Mouse (Mus musculus) megakaryocyte, embryonic 14.5 days (primary cell): Measurements from ENCODE around the gene Rnft2. TPM values are rescaled to one million over a fixed set of nuclear protein-coding genes. Genes with fewer than 3 reads are reported as not detected.

Experiments used
- H3K27me3 ChIP-seq: replicated peaks from 2 replicates; pipeline ENCODE3; 2012; ENCODE audit warnings: inconsistent platforms
- H3K36me3 ChIP-seq: replicated peaks from 2 replicates; pipeline ENCODE3; 2012; ENCODE audit warnings: low read length, inconsistent platforms, mixed read lengths
- H3K4me1 ChIP-seq: 2 replicates; pipeline ENCODE4 v1.6.1; 2012; ENCODE audit warnings: inconsistent platforms
- H3K4me3 ChIP-seq: replicated peaks from 2 replicates; pipeline ENCODE3; 2012; ENCODE audit warnings: moderate library complexity, mild to moderate bottlenecking, inconsistent platforms
- H3K9me3 ChIP-seq: 2 replicates; pipeline ENCODE4 v1.6.1; 2012; ENCODE audit warnings: inconsistent platforms
- FLI1 ChIP-seq: IDR thresholded peaks from 2 replicates; pipeline ENCODE4 v1.6.1; 2012; ENCODE audit warnings: low read length, inconsistent platforms, mixed read lengths
- GATA1 ChIP-seq: IDR thresholded peaks from 3 replicates; pipeline ENCODE4 v1.6.1; 2012; ENCODE audit warnings: mixed read lengths, low read length, inconsistent platforms, borderline replicate concordance
- polyA plus RNA-seq: library from polyadenylated mRNA; stranded (reverse); fragments of >175 nt; gene quantifications from 2 replicates; pipeline ENCODE4 v1.2.3, GENCODE M21; 2012; ENCODE audit warnings: low replicate concordance; ENCODE audit not compliant: insufficient read depth

Gene Rnft2
- polyA plus RNA-seq, 1 experiment, result not detected

- Histone ChIP-seq H3K27me3 (no peaks in the 10 kb centered on the region), H3K36me3 (peaks cover 91% of the 10 kb centered on the region), H3K9me3 (no peaks in the 10 kb centered on the region), H3K4me1 (peaks cover 58% of the 10 kb centered on the region), H3K4me3 (no peak overlapping the region)
- TF ChIP-seq GATA1 (no peak), FLI1 (no peak)
These were observed 100.1 kb downstream of the Rnft2 start for GRCm38 (mm10) chr5:118144770-118145169.

- Histone ChIP-seq H3K4me3 (no peak overlapping the region), H3K36me3 (peaks cover 91% of the 10 kb centered on the region)
These were observed 100.6 kb downstream of the Rnft2 start for GRCm38 (mm10) chr5:118144327-118144726.

GRCm38 (mm10) chr5:118143211-118144026 lies 101.5 kb downstream of the Rnft2 start:
- Histone ChIP-seq H3K4me1 (peaks cover 62% of the 10 kb centered on the region), H3K27me3 (no peaks in the 10 kb centered on the region), H3K36me3 (peaks cover 94% of the 10 kb centered on the region), H3K9me3 (no peaks in the 10 kb centered on the region), H3K4me3 (no peak overlapping the region)
- TF ChIP-seq FLI1 (no peak), GATA1 (no peak)

More at GRCm38 (mm10) chr5:118144327-118144726, 100.6 kb downstream of the Rnft2 start:
- TF ChIP-seq FLI1 (no peak), GATA1 (no peak)
- Histone ChIP-seq H3K9me3 (no peaks in the 10 kb centered on the region), H3K27me3 (no peaks in the 10 kb centered on the region), H3K4me1 (peaks cover 60% of the 10 kb centered on the region)

GRCm38 (mm10) chr5:118142471-118142870 lies 102.4 kb downstream of the Rnft2 start:
- no peak for TF ChIP-seq FLI1
- no peak for TF ChIP-seq GATA1
- no peaks in the 10 kb centered on the region for H3K9me3 ChIP-seq
- peaks cover 97% of the 10 kb centered on the region for H3K36me3 ChIP-seq
- H3K27me3 ChIP-seq, result no peaks in the 10 kb centered on the region
- no peak overlapping the region for H3K4me3 ChIP-seq
- H3K4me1 ChIP-seq, result peaks cover 67% of the 10 kb centered on the region

Other genes with a start within 250 kb of the Rnft2 start
- 940 and 1,036 TPM in 2 replicates for gene Tesc, start 217.4 kb downstream of the Rnft2 start, polyA plus RNA-seq
- 22.8 and 42.5 TPM in 2 replicates for gene Fbxw8, start 89.7 kb downstream of the Rnft2 start, polyA plus RNA-seq
- gene Hrk, start 80.5 kb downstream of the Rnft2 start, polyA plus RNA-seq, result not detected in 2 replicates
- gene 2410131K14Rik, start 111 bp upstream of the Rnft2 start, polyA plus RNA-seq, result 0.28 and 0.82 TPM in 2 replicates